Mouse (Mus musculus) forebrain, embryonic 15.5 days (tissue): ENCODE results near the gene Ocm. TPM values are rescaled to one million over a fixed set of nuclear protein-coding genes. Genes with fewer than 3 reads are reported as not detected.
"Not testable (repeated sequence)": the region's sequence is repeated elsewhere in the genome, so short reads cannot be mapped to it uniquely, and the experiment has no call there.

Experiments used
- ATAC-seq: fragments of 200-750 bp; cut with Nextera tagmentation; replicated peaks from 2 replicates; pipeline ENCODE4 v1.8.0; 2017; ENCODE audit warnings: mild to moderate bottlenecking, moderate TSS enrichment, moderate library complexity
- H3K27ac ChIP-seq: fragments of 300-500 bp; sonication (generic); replicated peaks from 2 replicates; pipeline ENCODE4 v1.5.1; 2015; ENCODE audit warnings: mild to moderate bottlenecking, inconsistent platforms
- H3K27me3 ChIP-seq: fragments of 300-500 bp; sonication (generic); 2 replicates; pipeline ENCODE4 v1.6.1; 2015; ENCODE audit warnings: inconsistent platforms
- H3K36me3 ChIP-seq: fragments of 300-500 bp; sonication (generic); 2 replicates; pipeline ENCODE4 v1.6.1; 2015; ENCODE audit warnings: mild to moderate bottlenecking, inconsistent platforms
- H3K4me1 ChIP-seq: fragments of 300-500 bp; sonication (generic); 2 replicates; pipeline ENCODE4 v1.6.1; 2015; ENCODE audit warnings: inconsistent platforms
- H3K4me2 ChIP-seq: fragments of 300-500 bp; sonication (generic); replicated peaks from 2 replicates; pipeline ENCODE4 v1.6.1; 2015; ENCODE audit warnings: mild to moderate bottlenecking, inconsistent platforms
- H3K4me3 ChIP-seq: fragments of 300-500 bp; sonication (generic); 2 replicates; pipeline ENCODE4 v1.5.1; 2015; ENCODE audit warnings: mild to moderate bottlenecking, inconsistent platforms
- H3K9ac ChIP-seq: fragments of 300-500 bp; sonication (generic); replicated peaks from 2 replicates; pipeline ENCODE4 v1.6.1; 2015; ENCODE audit warnings: mild to moderate bottlenecking, inconsistent platforms
- H3K9me3 ChIP-seq: fragments of 300-500 bp; sonication (generic); 2 replicates; pipeline ENCODE4 v1.6.1; 2016; ENCODE audit warnings: inconsistent platforms
- WGBS: fragments of 180-500 bp; shearing (Covaris S2); methylation state at CpG from one replicate; pipeline ENCODE4 v1.1.7; 2015; ENCODE audit warnings: mixed read lengths; 5-methylcytosine and 5-hydroxymethylcytosine counted together
- polyA plus RNA-seq: library from polyadenylated mRNA; unstranded; fragments of >200 nt; fragmentation: Nextera tagmentation; extraction: Ambion mirVana; gene quantifications from 2 replicates; pipeline ENCODE4 v1.2.1, GENCODE M21; 2015

Gene Ocm
- polyA plus RNA-seq, 1 experiment from 2014 or later, result not detected

GRCm38 (mm10) chr5:144039886-144040285 lies 13.4 kb upstream of the Ocm start:
- no peak overlapping the region for H3K4me2 ChIP-seq
- no peaks in the 10 kb centered on the region for H3K27me3 ChIP-seq
- no peaks in the 10 kb centered on the region for H3K9me3 ChIP-seq
- no peaks in the 10 kb centered on the region for H3K4me1 ChIP-seq
- no peak for ATAC-seq
- no peak overlapping the region for H3K9ac ChIP-seq
- H3K27ac ChIP-seq, result no peak overlapping the region
- no peak overlapping the region for H3K4me3 ChIP-seq
- WGBS, result 94% methylated on average over 5 of the region's 5 CpGs
- no peaks in the 10 kb centered on the region for H3K36me3 ChIP-seq

GRCm38 (mm10) chr5:144039156-144039675 lies 12.7 kb upstream of the Ocm start:
- no peaks in the 10 kb centered on the region for H3K36me3 ChIP-seq
- H3K4me2 ChIP-seq, result no peak overlapping the region
- no peaks in the 10 kb centered on the region for H3K4me1 ChIP-seq
- 81% methylated on average over 9 of the region's 9 CpGs for WGBS
- no peak overlapping the region for H3K9ac ChIP-seq
- no peaks in the 10 kb centered on the region for H3K9me3 ChIP-seq
- no peak overlapping the region for H3K27ac ChIP-seq
- no peaks in the 10 kb centered on the region for H3K27me3 ChIP-seq
- no peak overlapping the region for H3K4me3 ChIP-seq
- no peak for ATAC-seq

- Histone ChIP-seq H3K9me3 (no peaks in the 10 kb centered on the region), H3K4me1 (no peaks in the 10 kb centered on the region), H3K4me3 (no peak overlapping the region), H3K4me2 (peak overlapping the region; percentile 2; the same call in 1 of the 2 replicates), H3K36me3 (no peaks in the 10 kb centered on the region), H3K27ac (no peak overlapping the region), H3K9ac (no peak overlapping the region), H3K27me3 (no peaks in the 10 kb centered on the region)
- WGBS, result 55% methylated on average over 17 of the region's 17 CpGs
- no peak for ATAC-seq
Observed at GRCm38 (mm10) chr5:144036952-144037351, 10.5 kb upstream of the Ocm start.

GRCm38 (mm10) chr5:144034567-144034966 lies 8.1 kb upstream of the Ocm start:
- H3K27me3 ChIP-seq, result no peaks in the 10 kb centered on the region
- H3K27ac ChIP-seq, result no peak overlapping the region
- no peaks in the 10 kb centered on the region for H3K9me3 ChIP-seq
- no peaks in the 10 kb centered on the region for H3K4me1 ChIP-seq
- H3K36me3 ChIP-seq, result no peaks in the 10 kb centered on the region
- WGBS, result 87% methylated on average over 7 of the region's 7 CpGs
- no peak overlapping the region for H3K4me3 ChIP-seq
- ATAC-seq, result no peak
- no peak overlapping the region for H3K9ac ChIP-seq
- no peak overlapping the region for H3K4me2 ChIP-seq

GRCm38 (mm10) chr5:144032491-144032890 lies 6.0 kb upstream of the Ocm start:
- Histone ChIP-seq H3K36me3 (no peaks in the 10 kb centered on the region), H3K9me3 (no peaks in the 10 kb centered on the region), H3K27me3 (no peaks in the 10 kb centered on the region), H3K4me2 (no peak overlapping the region), H3K4me3 (no peak overlapping the region), H3K27ac (no peak overlapping the region), H3K4me1 (no peaks in the 10 kb centered on the region), H3K9ac (no peak overlapping the region)
- 92% methylated on average over 7 of the region's 7 CpGs for WGBS
- no peak for ATAC-seq

- WGBS, result 90% methylated on average over 9 of the region's 9 CpGs
- ATAC-seq, result no peak
- Histone ChIP-seq H3K4me3 (no peak overlapping the region), H3K9me3 (no peaks in the 10 kb centered on the region), H3K27me3 (no peaks in the 10 kb centered on the region; the same call in 1 of the 2 replicates), H3K9ac (no peak overlapping the region), H3K4me1 (peaks cover 9% of the 10 kb centered on the region), H3K36me3 (peaks cover 17% of the 10 kb centered on the region), H3K27ac (no peak overlapping the region), H3K4me2 (no peak overlapping the region)
Observed at GRCm38 (mm10) chr5:144015845-144016244, 10.6 kb downstream of the Ocm start.

GRCm38 (mm10) chr5:144015312-144015650 lies 11.2 kb downstream of the Ocm start:
- peak overlapping the region; percentile 99 for H3K4me3 ChIP-seq
- H3K36me3 ChIP-seq, result peaks cover 23% of the 10 kb centered on the region
- ATAC-seq, result peak; percentile 41; the same call in 1 of the 2 replicates
- 92% methylated on average over 3 of the region's 3 CpGs for WGBS
- H3K27me3 ChIP-seq, result no peaks in the 10 kb centered on the region; the same call in 1 of the 2 replicates
- no peak overlapping the region for H3K9ac ChIP-seq
- peak overlapping the region; percentile 52 for H3K4me2 ChIP-seq
- H3K27ac ChIP-seq, result no peak overlapping the region
- peaks cover 9% of the 10 kb centered on the region for H3K4me1 ChIP-seq
- no peaks in the 10 kb centered on the region for H3K9me3 ChIP-seq

- Histone ChIP-seq H3K9ac (peak within 1 kb of the TSS; percentile 91), H3K4me1 (peaks cover 9% of the 10 kb centered on the region), H3K27me3 (no peaks in the 10 kb centered on the region; the same call in 1 of the 2 replicates), H3K27ac (peak within 1 kb of the TSS; percentile 87), H3K4me3 (peak within 1 kb of the TSS; percentile 99), H3K9me3 (no peaks in the 10 kb centered on the region), H3K4me2 (peak within 1 kb of the TSS; percentile 52), H3K36me3 (peaks cover 26% of the 10 kb centered on the region)
- WGBS, result 3% methylated on average over 47 of the region's 47 CpGs
- peak; percentile 99 for ATAC-seq
Observed at GRCm38 (mm10) chr5:144014551-144015311, 11.7 kb downstream of the Ocm start, which contains the start of gene Ccz1. Gene Ccz1, minus strand, starts transcription at chr5:144014877.

- not testable (repeated sequence) for H3K4me1 ChIP-seq, H3K9me3 ChIP-seq, ATAC-seq, H3K9ac ChIP-seq, H3K27ac ChIP-seq, H3K27me3 ChIP-seq
- H3K4me2 ChIP-seq, result peak overlapping the region; percentile 52
- peak overlapping the region; percentile 99 for H3K4me3 ChIP-seq
- WGBS, result 72% methylated on average over 13 of the region's 13 CpGs
- peaks cover 37% of the 10 kb centered on the region for H3K36me3 ChIP-seq
Observed at GRCm38 (mm10) chr5:144013366-144014134, 12.9 kb downstream of the Ocm start.

- WGBS, result 93% methylated on average over 15 of the region's 15 CpGs
- Histone ChIP-seq H3K27me3 (no peaks in the 10 kb centered on the region), H3K27ac (no peak overlapping the region), H3K4me1 (no peaks in the 10 kb centered on the region), H3K4me3 (no peak overlapping the region), H3K9ac (no peak overlapping the region), H3K36me3 (peaks cover 89% of the 10 kb centered on the region), H3K9me3 (no peaks in the 10 kb centered on the region), H3K4me2 (no peak overlapping the region)
- ATAC-seq, result no peak
Observed at GRCm38 (mm10) chr5:144002461-144003192, 23.8 kb downstream of the Ocm start.

GRCm38 (mm10) chr5:143999409-143999808 lies 27.1 kb downstream of the Ocm start:
- Histone ChIP-seq H3K9ac (no peak overlapping the region), H3K9me3 (no peaks in the 10 kb centered on the region), H3K27me3 (no peaks in the 10 kb centered on the region), H3K36me3 (peaks cover 88% of the 10 kb centered on the region), H3K27ac (no peak overlapping the region), H3K4me2 (no peak overlapping the region), H3K4me3 (no peak overlapping the region), H3K4me1 (no peaks in the 10 kb centered on the region)
- WGBS, result 91% methylated on average over 1 of the region's 1 CpGs
- ATAC-seq, result no peak
